Mouse (Mus musculus) urinary bladder, postnatal 10 days (tissue): ENCODE data around the gene Lrrc58.

Experiments used
- DNase-seq: peaks from one replicate; pipeline ENCODE4 v3.0.0; 2022; ENCODE audit warnings: low spot score

Lrrc58 gene

GRCm38 (mm10) chr16:37867791-37868505, at the start of gene Lrrc58:
TSS of gene Lrrc58 (plus strand) at chr16:37868389.
- peak; percentile 53 for DNase-seq

- DNase-seq, result no peak
Observed at GRCm38 (mm10) chr16:37823949-37824348, 44.2 kb upstream of the Lrrc58 start.

GRCm38 (mm10) chr16:37824778-37825505, 43.2 kb upstream of the Lrrc58 start:
- no peak for DNase-seq

GRCm38 (mm10) chr16:37826286-37826685, 41.9 kb upstream of the Lrrc58 start:
- DNase-seq, result no peak

GRCm38 (mm10) chr16:37831041-37831440, 37.1 kb upstream of the Lrrc58 start:
- DNase-seq, result no peak

GRCm38 (mm10) chr16:37837571-37837970, 30.6 kb upstream of the Lrrc58 start:
- no peak for DNase-seq

GRCm38 (mm10) chr16:37842439-37842838, 25.8 kb upstream of the Lrrc58 start:
- DNase-seq, result no peak

- no peak for DNase-seq
Observed at GRCm38 (mm10) chr16:37843740-37844139, 24.4 kb upstream of the Lrrc58 start.

- no peak for DNase-seq
Observed at GRCm38 (mm10) chr16:37845202-37845925, 22.8 kb upstream of the Lrrc58 start.

GRCm38 (mm10) chr16:37847081-37847480, 21.1 kb upstream of the Lrrc58 start:
- no peak for DNase-seq

GRCm38 (mm10) chr16:37851366-37851765, 16.8 kb upstream of the Lrrc58 start:
- no peak for DNase-seq

- DNase-seq, result no peak
Observed at GRCm38 (mm10) chr16:37853279-37853678, 14.9 kb upstream of the Lrrc58 start.

- DNase-seq, result no peak
Observed at GRCm38 (mm10) chr16:37854054-37854453, 14.1 kb upstream of the Lrrc58 start.

GRCm38 (mm10) chr16:37854593-37854992, 13.6 kb upstream of the Lrrc58 start:
- DNase-seq, result no peak

- no peak for DNase-seq
Observed at GRCm38 (mm10) chr16:37855583-37855982, 12.6 kb upstream of the Lrrc58 start.

GRCm38 (mm10) chr16:37856327-37856726, 11.9 kb upstream of the Lrrc58 start:
- DNase-seq, result no peak

- DNase-seq, result no peak
Observed at GRCm38 (mm10) chr16:37857495-37857894, 10.7 kb upstream of the Lrrc58 start.

- no peak for DNase-seq
Observed at GRCm38 (mm10) chr16:37860213-37860612, 8.0 kb upstream of the Lrrc58 start.

GRCm38 (mm10) chr16:37861029-37861428, 7.2 kb upstream of the Lrrc58 start, which contains the start of gene Gm36028:
TSS of gene Gm36028 (minus strand) at chr16:37861146.
- DNase-seq, result no peak

- no peak for DNase-seq
Observed at GRCm38 (mm10) chr16:37863876-37864275, 4.3 kb upstream of the Lrrc58 start.

- DNase-seq, result no peak
Observed at GRCm38 (mm10) chr16:37865841-37866240, 2.3 kb upstream of the Lrrc58 start.
